Mouse (Mus musculus) neural tube, embryonic 13.5 days (tissue): ENCODE results near the gene Aox3. TPM values are rescaled to one million over a fixed set of nuclear protein-coding genes. Genes with fewer than 3 reads are reported as not detected.

ENCODE experiments used
- ATAC-seq: fragments of 200-750 bp; cut with Nextera tagmentation; 2 replicates; pipeline ENCODE4 v1.8.0; 2017; ENCODE audit warnings: low read depth, mild to moderate bottlenecking, moderate TSS enrichment, moderate library complexity
- H3K27ac ChIP-seq: fragments of 300-500 bp; sonication (generic); replicated peaks from 2 replicates; pipeline ENCODE4 v1.5.1; 2015; ENCODE audit warnings: moderate library complexity, mild to moderate bottlenecking, inconsistent platforms
- H3K27me3 ChIP-seq: fragments of 300-500 bp; sonication (generic); 2 replicates; pipeline ENCODE4 v1.6.1; 2015; ENCODE audit warnings: mild to moderate bottlenecking, inconsistent platforms
- H3K36me3 ChIP-seq: fragments of 300-500 bp; sonication (generic); 2 replicates; pipeline ENCODE4 v1.6.1; 2015; ENCODE audit warnings: mild to moderate bottlenecking, inconsistent platforms
- H3K4me1 ChIP-seq: fragments of 300-500 bp; sonication (generic); replicated peaks from 2 replicates; pipeline ENCODE4 v1.6.1; 2015; ENCODE audit warnings: inconsistent platforms
- H3K4me2 ChIP-seq: fragments of 300-500 bp; sonication (generic); 2 replicates; pipeline ENCODE4 v1.6.1; 2015; ENCODE audit warnings: inconsistent platforms, mild to moderate bottlenecking, moderate library complexity
- H3K4me3 ChIP-seq: fragments of 300-500 bp; sonication (generic); 2 replicates; pipeline ENCODE4 v1.5.1; 2015; ENCODE audit warnings: mild to moderate bottlenecking, inconsistent platforms
- H3K9ac ChIP-seq: fragments of 300-500 bp; sonication (generic); 2 replicates; pipeline ENCODE4 v1.6.1; 2015; ENCODE audit warnings: moderate library complexity, mild to moderate bottlenecking, inconsistent platforms
- H3K9me3 ChIP-seq: fragments of 300-500 bp; sonication (generic); 2 replicates; pipeline ENCODE4 v1.6.1; 2016; ENCODE audit warnings: inconsistent platforms
- WGBS: fragments of 180-500 bp; shearing (Covaris S2); methylation state at CpG from one replicate; pipeline ENCODE4 v1.1.7; 2015; 5-methylcytosine and 5-hydroxymethylcytosine counted together
- polyA plus RNA-seq: library from polyadenylated mRNA; unstranded; fragments of >200 nt; fragmentation: Nextera tagmentation; extraction: Ambion mirVana; gene quantifications from 2 replicates; pipeline ENCODE4 v1.2.1, GENCODE M21; 2015

Aox3 gene
- polyA plus RNA-seq, 1 experiment from 2014 or later, result 0.28 TPM

GRCm38 (mm10) chr1:58152247-58152646 is 39.3 kb downstream of the Aox3 start:
- Histone ChIP-seq H3K9me3 (no peaks in the 10 kb centered on the region), H3K27me3 (no peaks in the 10 kb centered on the region), H3K4me3 (no peak overlapping the region), H3K27ac (no peak overlapping the region), H3K9ac (no peak overlapping the region), H3K36me3 (no peaks in the 10 kb centered on the region), H3K4me1 (peaks cover 3% of the 10 kb centered on the region; the same call in 1 of the 2 replicates), H3K4me2 (no peak overlapping the region)
- WGBS, result 86% methylated on average over 8 of the region's 8 CpGs
- no peak for ATAC-seq

GRCm38 (mm10) chr1:58156747-58157146 is 43.8 kb downstream of the Aox3 start:
- Histone ChIP-seq H3K27ac (peak overlapping the region; percentile 61), H3K36me3 (no peaks in the 10 kb centered on the region), H3K9me3 (no peaks in the 10 kb centered on the region), H3K4me2 (no peak overlapping the region), H3K27me3 (no peaks in the 10 kb centered on the region), H3K4me1 (peaks cover 3% of the 10 kb centered on the region; the same call in 1 of the 2 replicates), H3K9ac (no peak overlapping the region), H3K4me3 (no peak overlapping the region)
- ATAC-seq, result peak; percentile 43; the same call in 1 of the 2 replicates
- WGBS, result 55% methylated on average over 5 of the region's 5 CpGs

GRCm38 (mm10) chr1:58169893-58170292 is 57.0 kb downstream of the Aox3 start:
- H3K4me2 ChIP-seq, result no peak overlapping the region
- ATAC-seq, result no peak
- H3K9ac ChIP-seq, result no peak overlapping the region
- no peak overlapping the region for H3K4me3 ChIP-seq
- no peaks in the 10 kb centered on the region for H3K27me3 ChIP-seq
- 82% methylated on average over 6 of the region's 6 CpGs for WGBS
- H3K36me3 ChIP-seq, result no peaks in the 10 kb centered on the region
- no peaks in the 10 kb centered on the region for H3K4me1 ChIP-seq
- no peaks in the 10 kb centered on the region for H3K9me3 ChIP-seq
- no peak overlapping the region for H3K27ac ChIP-seq

GRCm38 (mm10) chr1:58188514-58189175 is 75.7 kb downstream of the Aox3 start:
- Histone ChIP-seq H3K4me3 (no peak overlapping the region), H3K27me3 (no peaks in the 10 kb centered on the region), H3K4me2 (no peak overlapping the region), H3K4me1 (no peaks in the 10 kb centered on the region), H3K9ac (no peak overlapping the region), H3K9me3 (no peaks in the 10 kb centered on the region), H3K36me3 (no peaks in the 10 kb centered on the region), H3K27ac (no peak overlapping the region)
- WGBS, result 42% methylated on average over 5 of the region's 5 CpGs
- no peak for ATAC-seq

- 77% methylated on average over 12 of the region's 12 CpGs for WGBS
- ATAC-seq, result no peak
- H3K9me3 ChIP-seq, result no peaks in the 10 kb centered on the region
Observed at GRCm38 (mm10) chr1:58194317-58194716, 81.4 kb downstream of the Aox3 start.

GRCm38 (mm10) chr1:58194988-58195387 is 82.1 kb downstream of the Aox3 start:
- Histone ChIP-seq H3K4me2 (no peak overlapping the region), H3K4me3 (no peak overlapping the region), H3K9ac (no peak overlapping the region), H3K27me3 (no peaks in the 10 kb centered on the region), H3K9me3 (no peaks in the 10 kb centered on the region), H3K36me3 (no peaks in the 10 kb centered on the region), H3K4me1 (peaks cover 8% of the 10 kb centered on the region), H3K27ac (no peak overlapping the region)
- WGBS, result 82% methylated on average over 3 of the region's 3 CpGs
- no peak for ATAC-seq

More at GRCm38 (mm10) chr1:58194317-58194716, 81.4 kb downstream of the Aox3 start:
- Histone ChIP-seq H3K4me3 (no peak overlapping the region), H3K4me1 (peaks cover 8% of the 10 kb centered on the region), H3K36me3 (no peaks in the 10 kb centered on the region), H3K27ac (no peak overlapping the region), H3K27me3 (no peaks in the 10 kb centered on the region), H3K9ac (no peak overlapping the region), H3K4me2 (no peak overlapping the region)

- Histone ChIP-seq H3K27me3 (no peaks in the 10 kb centered on the region), H3K9me3 (no peaks in the 10 kb centered on the region), H3K36me3 (no peaks in the 10 kb centered on the region), H3K4me1 (peaks cover 8% of the 10 kb centered on the region), H3K9ac (no peak overlapping the region), H3K4me3 (no peak overlapping the region), H3K27ac (no peak overlapping the region), H3K4me2 (no peak overlapping the region)
- ATAC-seq, result no peak
- WGBS, result 26% methylated on average over 10 of the region's 10 CpGs
Observed at GRCm38 (mm10) chr1:58195541-58195940, 82.6 kb downstream of the Aox3 start.

- Histone ChIP-seq H3K4me3 (no peak overlapping the region), H3K9ac (no peak overlapping the region), H3K4me1 (peaks cover 8% of the 10 kb centered on the region), H3K36me3 (no peaks in the 10 kb centered on the region), H3K27me3 (no peaks in the 10 kb centered on the region), H3K9me3 (no peaks in the 10 kb centered on the region), H3K27ac (no peak overlapping the region; the same call in 1 of the 2 replicates), H3K4me2 (no peak overlapping the region)
- ATAC-seq, result peak; percentile 65
- 26% methylated on average over 9 of the region's 9 CpGs for WGBS
Observed at GRCm38 (mm10) chr1:58197023-58197422, 84.1 kb downstream of the Aox3 start.

GRCm38 (mm10) chr1:58198386-58198785 is 85.5 kb downstream of the Aox3 start:
- H3K27me3 ChIP-seq, result no peaks in the 10 kb centered on the region
- no peak overlapping the region for H3K4me2 ChIP-seq
- H3K9ac ChIP-seq, result no peak overlapping the region
- no peak for ATAC-seq
- 89% methylated on average over 4 of the region's 4 CpGs for WGBS
- H3K9me3 ChIP-seq, result no peaks in the 10 kb centered on the region
- no peaks in the 10 kb centered on the region for H3K36me3 ChIP-seq
- peaks cover 8% of the 10 kb centered on the region for H3K4me1 ChIP-seq
- no peak overlapping the region for H3K27ac ChIP-seq
- H3K4me3 ChIP-seq, result no peak overlapping the region

- H3K27me3 ChIP-seq, result no peaks in the 10 kb centered on the region
- H3K27ac ChIP-seq, result no peak within 1 kb of the TSS
- no peak within 1 kb of the TSS for H3K9ac ChIP-seq
- peaks cover 3% of the 10 kb centered on the region; the same call in 1 of the 2 replicates for H3K4me1 ChIP-seq
- H3K4me2 ChIP-seq, result no peak within 1 kb of the TSS
- no peak within 1 kb of the TSS for H3K4me3 ChIP-seq
- 57% methylated on average over 17 of the region's 17 CpGs for WGBS
- peak; percentile 81; the same call in 1 of the 2 replicates for ATAC-seq
- no peaks in the 10 kb centered on the region for H3K9me3 ChIP-seq
- no peaks in the 10 kb centered on the region for H3K36me3 ChIP-seq
Observed at GRCm38 (mm10) chr1:58210203-58210602, 97.3 kb downstream of the Aox3 start, which contains the start of gene Aox4. Gene Aox4, plus strand, starts transcription at chr1:58210397.

GRCm38 (mm10) chr1:58212805-58213204 is 99.9 kb downstream of the Aox3 start:
- no peak overlapping the region for H3K9ac ChIP-seq
- H3K27ac ChIP-seq, result no peak overlapping the region
- no peak overlapping the region for H3K4me3 ChIP-seq
- H3K27me3 ChIP-seq, result no peaks in the 10 kb centered on the region
- H3K4me1 ChIP-seq, result peaks cover 3% of the 10 kb centered on the region; the same call in 1 of the 2 replicates
- 75% methylated on average over 7 of the region's 7 CpGs for WGBS
- no peaks in the 10 kb centered on the region for H3K9me3 ChIP-seq
- H3K36me3 ChIP-seq, result no peaks in the 10 kb centered on the region
- H3K4me2 ChIP-seq, result no peak overlapping the region
- no peak for ATAC-seq

- no peaks in the 10 kb centered on the region for H3K36me3 ChIP-seq
- H3K27ac ChIP-seq, result no peak overlapping the region
- H3K4me2 ChIP-seq, result no peak overlapping the region
- ATAC-seq, result no peak
- H3K27me3 ChIP-seq, result no peaks in the 10 kb centered on the region
- 87% methylated on average over 5 of the region's 5 CpGs for WGBS
- H3K9me3 ChIP-seq, result no peaks in the 10 kb centered on the region
- H3K4me3 ChIP-seq, result no peak overlapping the region
- H3K9ac ChIP-seq, result no peak overlapping the region
- peaks cover 3% of the 10 kb centered on the region; the same call in 1 of the 2 replicates for H3K4me1 ChIP-seq
Observed at GRCm38 (mm10) chr1:58213838-58214237, 100.9 kb downstream of the Aox3 start.

GRCm38 (mm10) chr1:58215353-58215752 is 102.4 kb downstream of the Aox3 start:
- WGBS, result 93% methylated on average over 4 of the region's 4 CpGs
- no peaks in the 10 kb centered on the region for H3K9me3 ChIP-seq
- no peak overlapping the region for H3K27ac ChIP-seq
- H3K4me3 ChIP-seq, result no peak overlapping the region
- H3K4me1 ChIP-seq, result no peaks in the 10 kb centered on the region
- H3K36me3 ChIP-seq, result no peaks in the 10 kb centered on the region
- no peak overlapping the region for H3K4me2 ChIP-seq
- no peak overlapping the region for H3K9ac ChIP-seq
- no peak for ATAC-seq
- no peaks in the 10 kb centered on the region for H3K27me3 ChIP-seq
